Mouse (Mus musculus) spleen, adult 12 weeks (tissue): ENCODE measurements around the gene Srcap.
"Not testable (repeated sequence)": the region's sequence is repeated elsewhere in the genome, so short reads cannot be mapped to it uniquely, and the experiment has no call there.

ENCODE experiments used
- DNase-seq: peaks from one replicate; pipeline ENCODE4 v3.0.0; 2022; ENCODE audit warnings: low spot score

Srcap gene

DNA sequence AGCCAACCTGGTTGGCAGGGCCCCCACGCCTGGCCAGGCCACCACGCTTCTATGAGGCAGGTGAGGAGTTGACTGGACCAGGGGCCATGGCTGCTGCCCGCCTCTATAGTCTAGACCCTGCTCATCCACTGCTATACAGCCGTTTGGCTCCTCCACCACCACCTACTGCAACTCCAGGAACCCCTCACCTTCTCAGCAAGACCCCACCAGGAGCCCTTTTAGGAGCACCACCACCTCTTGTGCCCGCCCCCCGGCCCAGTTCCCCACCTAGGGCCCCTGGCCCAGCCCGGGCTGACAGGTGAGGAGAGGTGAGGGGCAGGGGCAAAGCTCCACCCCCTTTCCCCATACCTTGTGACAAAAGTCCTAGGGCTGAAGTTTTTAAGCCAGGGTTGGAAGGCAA lies 21.8 kb upstream of the Srcap start:
- no peak for DNase-seq

GRCm38 (mm10) chr7:127491846-127492245 lies 19.9 kb upstream of the Srcap start:
- DNase-seq: no peak

GRCm38 (mm10) chr7:127494648-127495047 lies 17.1 kb upstream of the Srcap start:
- DNase-seq: no peak

- DNase-seq: no peak
Measured at GRCm38 (mm10) chr7:127497382-127497781, 14.4 kb upstream of the Srcap start.

- no peak for DNase-seq
Measured at GRCm38 (mm10) chr7:127498407-127498806, 13.4 kb upstream of the Srcap start.

DNA sequence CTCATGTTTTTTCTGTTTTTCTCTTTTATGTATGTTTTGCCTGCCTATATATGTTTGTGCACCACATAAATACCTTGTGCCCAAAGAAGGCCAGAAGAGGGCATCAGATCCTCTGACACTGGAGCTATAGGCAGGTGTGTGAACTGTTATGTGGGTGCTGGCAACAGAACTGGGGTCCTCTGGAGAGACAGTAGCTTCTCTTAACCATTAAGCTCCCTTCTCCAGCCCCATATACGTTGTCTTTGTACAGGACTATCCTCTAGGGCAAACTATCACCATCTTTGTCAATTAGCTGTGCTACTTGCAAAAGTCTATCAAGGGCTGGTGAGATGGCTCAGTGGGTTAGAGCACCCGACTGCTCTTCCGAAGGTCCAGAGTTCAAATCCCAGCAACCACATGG lies 3.5 kb upstream of the Srcap start:
- DNase-seq: no peak

DNA sequence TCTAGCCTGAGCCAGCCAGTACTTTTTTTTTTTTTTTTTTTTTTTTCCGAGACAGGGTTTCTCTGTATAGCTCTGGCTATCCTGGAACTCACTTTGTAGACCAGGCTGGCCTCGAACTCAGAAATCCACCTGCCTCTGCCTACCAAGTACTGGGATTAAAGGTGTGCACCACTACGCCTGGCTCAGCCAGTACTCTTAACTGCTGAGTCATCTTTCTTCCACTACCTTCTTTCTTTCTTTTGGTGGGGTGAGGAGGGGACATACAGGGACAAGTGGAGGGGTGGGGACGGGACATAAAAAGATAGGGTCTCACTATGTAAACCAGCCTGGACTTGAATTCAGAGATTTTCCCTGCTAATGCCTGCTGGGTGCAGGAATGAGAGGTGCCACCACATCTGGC lies 2.0 kb upstream of the Srcap start:
- DNase-seq: not testable (repeated sequence)

GRCm38 (mm10) chr7:127511241-127511640 lies 542 bp upstream of the Srcap start:
- no peak for DNase-seq

DNA sequence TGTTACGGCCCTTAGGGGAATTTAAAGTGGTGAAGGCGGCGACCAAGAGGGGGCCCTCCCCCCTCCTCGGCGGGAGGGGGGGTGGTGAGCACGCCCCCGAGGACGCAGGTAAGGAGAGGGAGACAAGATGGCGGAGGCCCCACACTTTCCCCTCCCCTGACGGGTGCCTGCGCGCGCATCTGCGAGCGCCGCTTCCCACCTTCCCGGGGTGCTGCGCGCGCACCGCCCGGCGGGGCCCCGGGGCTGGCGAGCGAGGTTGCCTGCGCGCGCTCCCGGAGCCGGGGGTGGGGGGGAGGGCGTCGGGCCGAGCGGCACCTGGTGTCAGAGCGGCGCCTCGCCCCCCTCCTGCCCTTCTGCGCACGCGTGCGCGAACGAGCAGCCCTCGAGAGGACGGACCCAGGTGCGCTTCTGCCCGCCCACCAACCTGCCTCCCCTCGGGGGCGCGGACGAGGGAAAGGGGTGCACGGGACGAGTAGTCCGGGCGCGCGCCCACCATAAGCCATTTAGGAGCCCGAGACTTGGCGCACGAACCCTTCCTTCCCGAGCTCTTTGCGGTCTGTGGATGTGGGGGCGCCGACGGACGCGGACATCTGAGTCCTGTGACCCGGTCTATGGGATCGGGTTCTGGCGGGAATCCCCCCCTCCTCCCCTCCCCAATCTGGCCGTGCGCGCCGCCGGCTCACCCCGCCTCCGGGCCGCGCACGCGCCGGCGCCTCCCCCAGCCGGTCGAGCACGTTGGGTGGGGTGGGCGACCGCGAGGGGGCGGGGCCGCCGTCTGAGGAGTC lies 640 bp downstream of the Srcap start:
- peak; percentile 92 for DNase-seq

GRCm38 (mm10) chr7:127513016-127513390 lies 1.2 kb downstream of the Srcap start:
- DNase-seq: peak; percentile 41

DNA sequence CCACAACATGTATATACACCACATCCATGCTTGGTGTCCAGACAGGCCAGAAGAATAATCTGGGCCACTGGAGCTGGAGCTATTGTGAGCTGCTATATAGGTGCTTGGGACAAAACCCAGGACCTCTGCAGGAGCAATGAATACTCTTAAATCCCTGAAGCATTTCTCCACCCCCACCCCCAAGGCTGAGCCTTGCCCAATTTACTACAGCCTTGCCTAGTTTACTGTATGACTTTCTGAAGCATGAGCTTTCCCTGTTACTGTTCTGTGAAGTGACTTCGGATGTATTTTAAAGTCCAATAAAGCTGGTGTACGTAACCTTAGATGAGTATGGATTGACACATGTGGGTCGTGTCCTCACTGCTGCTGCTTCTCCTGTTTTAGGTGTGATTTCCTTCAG lies 2.0 kb downstream of the Srcap start:
- no peak for DNase-seq

DNA sequence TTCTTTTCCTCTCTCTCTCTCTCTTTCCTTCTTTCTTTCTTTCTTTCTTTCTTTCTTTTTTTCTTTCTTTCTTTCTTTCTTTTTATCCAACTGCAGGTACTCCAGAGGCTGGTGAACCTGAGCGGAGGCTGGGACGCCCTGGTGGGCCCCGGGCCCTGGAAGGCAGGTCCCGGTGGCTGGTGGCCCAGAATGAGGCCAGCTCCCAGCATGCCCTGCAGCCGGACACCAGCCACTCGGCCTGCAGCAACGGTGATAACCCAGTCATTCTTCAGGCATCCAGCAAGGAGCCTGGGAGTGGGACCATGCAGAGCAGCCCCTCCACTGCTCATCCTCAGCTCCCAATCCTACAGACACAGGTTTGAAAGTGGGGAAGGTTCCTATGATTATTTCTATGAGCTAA lies 4.1 kb downstream of the Srcap start:
- DNase-seq: no peak

- DNase-seq: no peak
Measured at GRCm38 (mm10) chr7:127516344-127516743, 4.6 kb downstream of the Srcap start.

GRCm38 (mm10) chr7:127519284-127519683 lies 7.5 kb downstream of the Srcap start, which contains the start of gene Gm42715:
Gene Gm42715 (plus strand): TSS chr7:127519584.
- DNase-seq: no peak

GRCm38 (mm10) chr7:127541671-127542070 lies 29.9 kb downstream of the Srcap start:
- no peak for DNase-seq

- no peak for DNase-seq
Measured at GRCm38 (mm10) chr7:127549116-127549835, 37.5 kb downstream of the Srcap start.

- DNase-seq: no peak
Measured at GRCm38 (mm10) chr7:127551558-127551957, 39.8 kb downstream of the Srcap start.

DNA sequence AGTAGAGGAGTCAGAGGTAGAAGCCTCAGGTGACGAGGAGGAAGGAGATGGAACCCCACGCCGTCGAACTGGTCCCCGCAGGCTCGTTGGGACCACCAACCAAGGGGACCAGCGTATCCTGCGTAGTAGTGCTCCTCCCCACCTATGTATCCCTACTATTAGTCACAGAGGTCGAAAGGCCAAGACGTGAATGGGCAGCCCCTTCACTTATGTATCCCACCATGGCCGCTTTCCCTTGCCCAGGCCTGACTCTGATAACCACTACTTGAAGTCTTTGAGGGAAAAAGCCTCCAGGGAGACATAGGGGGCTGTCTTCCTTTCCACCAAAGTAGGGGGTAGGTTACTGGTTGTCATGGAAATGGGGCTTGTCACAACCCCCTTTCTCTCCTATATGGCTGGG lies 48.8 kb downstream of the Srcap start:
- no peak for DNase-seq

- no peak for DNase-seq
Measured at GRCm38 (mm10) chr7:127561340-127561858, 49.6 kb downstream of the Srcap start, which contains the start of gene Tmem265. Gene Tmem265 (plus strand): TSS chr7:127561390.

DNA sequence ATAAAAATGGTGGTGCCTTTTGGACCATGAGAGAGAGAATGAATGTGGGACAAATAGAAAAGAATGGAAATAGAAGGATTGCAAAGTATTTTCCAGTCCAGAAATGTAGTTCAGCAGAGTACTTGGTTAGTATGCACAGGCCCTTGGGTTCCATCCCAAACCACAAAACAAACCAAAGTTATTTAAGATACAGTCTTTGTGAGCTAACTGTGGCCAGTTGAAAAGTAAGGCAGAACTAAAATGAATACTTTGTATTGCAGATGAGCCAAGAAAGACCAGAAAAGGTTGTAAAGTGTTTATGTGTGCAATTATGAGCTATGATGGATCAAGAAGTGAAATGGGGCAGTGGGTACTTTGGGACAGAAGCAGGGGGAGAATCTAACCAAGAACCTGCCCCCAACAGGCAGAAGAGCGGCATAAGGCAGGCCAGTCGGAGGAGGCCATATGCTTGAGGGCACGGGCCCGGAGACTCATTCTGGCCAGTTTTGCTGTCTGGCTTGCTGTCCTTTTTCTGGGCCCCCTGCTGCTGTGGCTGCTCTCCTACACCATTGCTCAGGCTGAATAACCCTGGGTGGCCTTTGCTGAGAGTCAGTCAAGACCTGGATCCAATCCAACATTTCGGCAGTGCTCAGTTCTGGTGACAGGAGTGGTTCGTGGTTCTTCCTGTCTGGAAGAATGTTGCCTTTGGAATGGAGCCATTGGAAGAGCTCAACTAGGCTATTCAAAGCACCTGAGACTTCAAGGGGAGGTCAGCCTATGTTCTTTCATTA lies 52.8 kb downstream of the Srcap start:
- DNase-seq: no peak

DNA sequence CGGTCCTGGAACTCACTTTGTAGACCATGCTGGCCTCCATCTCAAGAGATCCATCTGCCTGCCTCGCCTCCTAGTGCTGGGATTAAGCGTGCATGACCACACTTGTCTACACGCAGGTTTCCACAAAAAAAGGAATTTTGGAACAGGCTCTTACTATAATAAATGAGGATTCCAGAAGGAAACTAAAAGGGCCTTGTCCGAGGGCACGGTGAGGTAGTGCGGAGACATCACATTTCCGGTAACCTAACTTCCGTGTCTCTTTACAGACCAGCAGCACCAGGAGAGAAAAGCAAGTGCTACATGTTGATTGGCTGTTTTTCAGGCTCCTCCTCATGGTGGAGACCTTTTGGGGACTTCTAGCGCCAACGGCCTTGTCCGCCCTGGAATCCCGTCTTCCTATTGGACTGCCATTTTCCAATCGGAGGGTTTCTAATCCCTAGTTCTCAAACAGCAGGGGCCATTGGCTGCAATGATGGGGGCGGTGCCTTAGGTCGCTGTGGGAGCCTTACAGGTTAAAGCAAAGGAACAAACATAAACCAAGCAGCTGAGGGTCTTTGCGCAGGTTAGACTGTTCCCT lies 61.2 kb downstream of the Srcap start, which contains the start of gene Phkg2:
Gene Phkg2, plus strand, starts transcription at position 446 of the 577 bp plus-strand sequence.
- DNase-seq: peak; percentile 82

GRCm38 (mm10) chr7:127573503-127574008 lies 61.8 kb downstream of the Srcap start:
- DNase-seq: no peak
